ENCODE assay signal across 23 mouse cellular contexts in genomic region chr11:24315582-24315981, GRCm38 (mm10).
DNase-seq lines count a peak whose midpoint lies in the region; ATAC-seq and TF ChIP-seq lines count a peak whose summit lies in the region.
"Had no signal": no experiment of that assay in that cellular context is flagged by ENCODE, and none has a peak within 500 bp of the region (broad histone marks: within the 10 kb centered on the region; RNA-seq: fewer than 3 reads in every experiment).

No protein-coding gene starts in this region.

- H3K9me3 ChIP-seq in heart, embryonic 12.5 days (replicated peaks) = no peaks in the 10 kb centered on the region
- H3K9me3 ChIP-seq in midbrain, postnatal 0 days (ENCODE audit: low read length) = no peaks in the 10 kb centered on the region
- no peaks in the 10 kb centered on the region for H3K9me3 ChIP-seq in midbrain, embryonic 15.5 days
- no peaks in the 10 kb centered on the region for H3K9me3 ChIP-seq in stomach, postnatal 0 days (ENCODE audit: control insufficient read depth, low read length)
- H3K9me3 ChIP-seq: embryonic facial prominence, embryonic 13.5 days; forebrain, embryonic 15.5 days; heart, embryonic 13.5 days had no signal

- 79% methylated on average over 3 of the region's 3 CpGs for WGBS in heart, embryonic 12.5 days
- WGBS in midbrain, postnatal 0 days = 86% methylated on average over 3 of the region's 3 CpGs
- WGBS in midbrain, embryonic 15.5 days = 83% methylated on average over 3 of the region's 3 CpGs
- 73% methylated on average over 3 of the region's 3 CpGs for WGBS in stomach, postnatal 0 days

- H3K4me2 ChIP-seq in heart, embryonic 12.5 days = no peak overlapping the region
- no peak overlapping the region for H3K4me2 ChIP-seq in midbrain, postnatal 0 days (ENCODE audit: low read depth, low read length, poor library complexity, severe bottlenecking)
- no peak overlapping the region for H3K4me2 ChIP-seq in midbrain, embryonic 15.5 days
- H3K4me2 ChIP-seq in stomach, postnatal 0 days (replicated peaks; ENCODE audit: low read depth) = no peak overlapping the region
- H3K4me2 ChIP-seq: embryonic facial prominence, embryonic 13.5 days; forebrain, embryonic 12.5 days; forebrain, embryonic 15.5 days; heart, embryonic 13.5 days; hindbrain, embryonic 14.5 days had no signal

- ATAC-seq in heart, embryonic 12.5 days (ENCODE audit: insufficient number of reproducible peaks, low FRiP score) = no peak
- ATAC-seq in midbrain, postnatal 0 days (ENCODE audit: low FRiP score) = no peak
- ATAC-seq in midbrain, embryonic 15.5 days (replicated peaks) = no peak
- no peak for ATAC-seq in stomach, postnatal 0 days (ENCODE audit: low FRiP score, low TSS enrichment)

- DNase-seq in heart, adult 11 months = peak; percentile 53
- DNase-seq in layer of hippocampus, adult 2 months (ENCODE audit: low spot score in 2 of 2) = no peak
- DNase-seq in layer of hippocampus, postnatal 14 days (ENCODE audit: low spot score in 2 of 2) = no peak
- peak; percentile 18 for DNase-seq in midbrain, postnatal 0 days (ENCODE audit: low spot score)
- no peak for DNase-seq in stomach, postnatal 0 days (ENCODE audit: low spot score)
- no peak for DNase-seq in embryo, embryonic 9.5 days (ENCODE audit: extremely low spot score)
- DNase-seq: adrenal gland, adult 2 months; B cell, adult 2 months; cerebellum, adult 11 months; gastrocnemius, adult 2 months; gastrocnemius, postnatal 14 days; heart, adult 18-20 months; heart, postnatal 14 days; heart, postnatal 4 days; kidney, adult 11 months had no signal

- H3K9ac ChIP-seq in heart, embryonic 12.5 days = no peak overlapping the region
- no peak overlapping the region for H3K9ac ChIP-seq in midbrain, postnatal 0 days (replicated peaks; ENCODE audit: low read length, poor library complexity, severe bottlenecking)
- no peak overlapping the region for H3K9ac ChIP-seq in midbrain, embryonic 15.5 days
- no peak overlapping the region for H3K9ac ChIP-seq in stomach, postnatal 0 days (ENCODE audit: low read length)
- H3K9ac ChIP-seq: embryonic facial prominence, embryonic 13.5 days; forebrain, embryonic 12.5 days; forebrain, embryonic 15.5 days; heart, embryonic 13.5 days; hindbrain, embryonic 14.5 days had no signal

- H3K27me3 ChIP-seq in heart, embryonic 12.5 days (replicated peaks) = no peaks in the 10 kb centered on the region
- no peaks in the 10 kb centered on the region for H3K27me3 ChIP-seq in midbrain, postnatal 0 days (ENCODE audit: insufficient read depth, low read length)
- no peaks in the 10 kb centered on the region for H3K27me3 ChIP-seq in midbrain, embryonic 15.5 days (replicated peaks)
- H3K27me3 ChIP-seq in stomach, postnatal 0 days (ENCODE audit: control insufficient read depth, insufficient read depth, low read length) = no peaks in the 10 kb centered on the region
- H3K27me3 ChIP-seq: embryonic facial prominence, embryonic 13.5 days; forebrain, embryonic 12.5 days; forebrain, embryonic 15.5 days; heart, embryonic 13.5 days had no signal

- no peak overlapping the region for H3K4me3 ChIP-seq in heart, embryonic 12.5 days
- no peak overlapping the region for H3K4me3 ChIP-seq in layer of hippocampus, adult 2 months
- no peak overlapping the region for H3K4me3 ChIP-seq in midbrain, postnatal 0 days (ENCODE audit: low read depth, low read length)
- no peak overlapping the region for H3K4me3 ChIP-seq in midbrain, embryonic 15.5 days
- H3K4me3 ChIP-seq in stomach, postnatal 0 days (ENCODE audit: low read depth, low read length) = no peak overlapping the region
- H3K4me3 ChIP-seq: embryonic facial prominence, embryonic 13.5 days; erythroblast, embryonic 14.5 days; forebrain, embryonic 12.5 days; forebrain, embryonic 15.5 days; gastrocnemius, adult 2 months; heart, embryonic 13.5 days had no signal

- peak; percentile 43 for TF ChIP-seq CTCF in layer of hippocampus, adult 2 months (conservative IDR thresholded peaks at IDR 0.05)
- peak; percentile 26 for TF ChIP-seq CTCF in midbrain, postnatal 0 days (IDR thresholded peaks at IDR 0.05)
- peak; percentile 38; the same call in 1 of the 2 replicates for TF ChIP-seq CTCF in stomach, postnatal 0 days (IDR thresholded peaks at IDR 0.05; ENCODE audit: low read depth)

- no peak for TF ChIP-seq EP300 in stomach, postnatal 0 days (optimal IDR thresholded peaks at IDR 0.05)

- H3K27ac ChIP-seq in heart, embryonic 12.5 days (ENCODE audit: poor library complexity, severe bottlenecking) = no peak overlapping the region
- no peak overlapping the region for H3K27ac ChIP-seq in layer of hippocampus, adult 2 months
- no peak overlapping the region for H3K27ac ChIP-seq in midbrain, postnatal 0 days (ENCODE audit: low read depth, low read length)
- H3K27ac ChIP-seq in midbrain, embryonic 15.5 days = no peak overlapping the region
- H3K27ac ChIP-seq in stomach, postnatal 0 days (replicated peaks) = no peak overlapping the region
- H3K27ac ChIP-seq: embryonic facial prominence, embryonic 13.5 days; forebrain, embryonic 12.5 days; forebrain, embryonic 15.5 days; gastrocnemius, adult 2 months; heart, embryonic 13.5 days; hindbrain, embryonic 14.5 days had no signal

- H3K4me1 ChIP-seq in heart, embryonic 12.5 days (replicated peaks) = no peaks in the 10 kb centered on the region
- no peaks in the 10 kb centered on the region for H3K4me1 ChIP-seq in midbrain, postnatal 0 days (ENCODE audit: insufficient read depth, low read length)
- no peaks in the 10 kb centered on the region for H3K4me1 ChIP-seq in midbrain, embryonic 15.5 days
- no peaks in the 10 kb centered on the region for H3K4me1 ChIP-seq in stomach, postnatal 0 days (replicated peaks; ENCODE audit: control insufficient read depth, insufficient read depth)
- H3K4me1 ChIP-seq: forebrain, embryonic 15.5 days; heart, embryonic 13.5 days had no signal

- H3K36me3 ChIP-seq in heart, embryonic 12.5 days = no peaks in the 10 kb centered on the region
- H3K36me3 ChIP-seq in midbrain, postnatal 0 days (ENCODE audit: insufficient read depth, low read length) = no peaks in the 10 kb centered on the region
- no peaks in the 10 kb centered on the region for H3K36me3 ChIP-seq in midbrain, embryonic 15.5 days (replicated peaks)
- H3K36me3 ChIP-seq in stomach, postnatal 0 days (ENCODE audit: control insufficient read depth, insufficient read depth, low read length) = no peaks in the 10 kb centered on the region
- H3K36me3 ChIP-seq: embryonic facial prominence, embryonic 13.5 days; forebrain, embryonic 12.5 days; forebrain, embryonic 15.5 days; heart, embryonic 13.5 days had no signal

Comparison
In these comparisons a context has a peak if more than half of its experiments do, and no peak if none do; other contexts are left out.
1. DNase-seq: peak in heart, adult 11 months (single experiment) and midbrain, postnatal 0 days (single experiment); none in layer of hippocampus, adult 2 months (0 of 2), layer of hippocampus, postnatal 14 days (0 of 2), stomach, postnatal 0 days (single experiment) and embryo, embryonic 9.5 days (single experiment).
2. Peak in every context shown above with its lines, with median percentiles within 50 percentile points of each other: CTCF ChIP-seq.